Mouse (Mus musculus) stomach, embryonic 16.5 days (tissue): Measurements from ENCODE around the gene 4930522H14Rik. TPM values are rescaled to one million over a fixed set of nuclear protein-coding genes. Genes with fewer than 3 reads are reported as not detected.

Source experiments
- ATAC-seq: fragments of 200-750 bp; cut with Nextera tagmentation; 2 replicates; pipeline ENCODE4 v1.8.0; 2017; ENCODE audit warnings: moderate number of reproducible peaks, moderate TSS enrichment; ENCODE audit not compliant: insufficient read depth, low FRiP score
- H3K27ac ChIP-seq: fragments of 300-500 bp; sonication (generic); 2 replicates; pipeline ENCODE4 v1.5.1; 2014; ENCODE audit warnings: low read length
- H3K27me3 ChIP-seq: fragments of 300-500 bp; sonication (generic); 2 replicates; pipeline ENCODE4 v1.6.1; 2014; ENCODE audit warnings: low read length, control low read depth, mixed read lengths; ENCODE audit not compliant: control insufficient read depth, insufficient read depth
- H3K36me3 ChIP-seq: fragments of 300-500 bp; sonication (generic); 2 replicates; pipeline ENCODE4 v1.6.1; 2014; ENCODE audit warnings: low read length; ENCODE audit not compliant: control insufficient read depth, insufficient read depth
- H3K4me1 ChIP-seq: fragments of 300-500 bp; sonication (generic); 2 replicates; pipeline ENCODE4 v1.6.1; 2014; ENCODE audit warnings: low read length, control low read depth, mixed read lengths; ENCODE audit not compliant: control insufficient read depth, insufficient read depth
- H3K4me2 ChIP-seq: fragments of 300-500 bp; sonication (generic); 2 replicates; pipeline ENCODE4 v1.6.1; 2014; ENCODE audit warnings: low read depth, low read length, mixed read lengths
- H3K4me3 ChIP-seq: fragments of 300-500 bp; sonication (generic); replicated peaks from 2 replicates; pipeline ENCODE4 v1.5.1; 2014; ENCODE audit warnings: mild to moderate bottlenecking, low read length
- H3K9ac ChIP-seq: fragments of 300-500 bp; sonication (generic); 2 replicates; pipeline ENCODE4 v1.6.1; 2014; ENCODE audit warnings: low read length
- H3K9me3 ChIP-seq: fragments of 300-500 bp; sonication (generic); replicated peaks from 2 replicates; pipeline ENCODE4 v1.6.1; 2016; ENCODE audit warnings: low read length, control low read depth; ENCODE audit not compliant: control insufficient read depth
- WGBS: fragments of 180-500 bp; shearing (Covaris S2); extraction: QIAGEN DNeasy Blood & Tissue Kit; methylation state at CpG from one replicate; pipeline ENCODE4 v1.1.7; 2014; 5-methylcytosine and 5-hydroxymethylcytosine counted together
- polyA plus RNA-seq: library from polyadenylated mRNA; unstranded; fragments of >200 nt; fragmentation: Nextera tagmentation; extraction: Ambion mirVana; gene quantifications from 2 replicates; pipeline ENCODE4 v1.2.1, GENCODE M21; 2015

4930522H14Rik gene
- polyA plus RNA-seq, 1 experiment from 2014 or later, result not detected

DNA sequence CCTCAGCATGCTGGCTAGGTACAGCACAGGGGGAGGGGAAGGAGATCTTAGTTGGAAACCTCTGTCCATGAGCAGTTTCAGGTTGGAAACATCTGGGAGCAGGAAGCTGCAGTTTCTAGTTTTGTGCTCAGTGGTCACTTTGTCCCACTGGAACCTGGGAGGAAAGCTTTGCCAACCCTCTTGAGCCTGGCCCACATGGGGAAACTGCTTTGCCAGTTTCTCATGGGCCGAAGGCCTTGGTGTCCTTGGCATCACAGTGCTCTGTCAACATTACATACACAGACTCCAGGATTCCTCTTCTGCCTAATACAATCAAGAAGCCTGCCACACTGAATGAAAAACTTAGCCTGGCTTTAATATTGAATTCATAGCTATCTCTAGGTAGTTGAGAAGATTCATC lies 48.4 kb downstream of the 4930522H14Rik start:
- H3K4me2 ChIP-seq, result no peak overlapping the region
- no peaks in the 10 kb centered on the region for H3K36me3 ChIP-seq
- no peak overlapping the region for H3K9ac ChIP-seq
- H3K27me3 ChIP-seq, result no peaks in the 10 kb centered on the region
- H3K27ac ChIP-seq, result no peak overlapping the region
- no peak for ATAC-seq
- H3K4me1 ChIP-seq, result no peaks in the 10 kb centered on the region
- 83% methylated on average over 1 of the region's 1 CpGs for WGBS
- H3K4me3 ChIP-seq, result no peak overlapping the region
- H3K9me3 ChIP-seq, result no peaks in the 10 kb centered on the region

DNA sequence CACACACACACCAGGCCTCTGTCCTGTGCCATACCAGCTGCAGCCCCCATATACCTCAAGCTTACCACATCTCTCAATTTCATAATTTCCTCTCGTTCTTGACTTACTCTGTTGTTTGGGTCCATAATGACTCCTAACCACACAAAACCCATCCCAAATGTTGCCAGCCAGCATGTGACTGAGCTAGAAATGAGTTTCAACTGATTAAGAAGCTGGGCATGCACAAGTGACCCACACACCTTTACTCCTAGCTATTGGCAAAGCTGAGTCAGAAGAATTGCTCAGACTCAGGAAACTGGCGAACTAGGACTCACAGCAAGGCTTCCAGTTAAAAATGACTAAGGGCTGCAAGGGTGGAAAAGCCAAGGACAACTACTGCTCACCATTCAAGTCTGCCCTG lies 49.7 kb downstream of the 4930522H14Rik start:
- H3K9me3 ChIP-seq, result no peaks in the 10 kb centered on the region
- H3K4me1 ChIP-seq, result no peaks in the 10 kb centered on the region
- no peak overlapping the region for H3K27ac ChIP-seq
- no peaks in the 10 kb centered on the region for H3K36me3 ChIP-seq
- H3K4me2 ChIP-seq, result no peak overlapping the region
- H3K9ac ChIP-seq, result no peak overlapping the region
- ATAC-seq, result no peak
- H3K27me3 ChIP-seq, result no peaks in the 10 kb centered on the region
- no peak overlapping the region for H3K4me3 ChIP-seq
- 69% methylated on average over 2 of the region's 2 CpGs for WGBS

DNA sequence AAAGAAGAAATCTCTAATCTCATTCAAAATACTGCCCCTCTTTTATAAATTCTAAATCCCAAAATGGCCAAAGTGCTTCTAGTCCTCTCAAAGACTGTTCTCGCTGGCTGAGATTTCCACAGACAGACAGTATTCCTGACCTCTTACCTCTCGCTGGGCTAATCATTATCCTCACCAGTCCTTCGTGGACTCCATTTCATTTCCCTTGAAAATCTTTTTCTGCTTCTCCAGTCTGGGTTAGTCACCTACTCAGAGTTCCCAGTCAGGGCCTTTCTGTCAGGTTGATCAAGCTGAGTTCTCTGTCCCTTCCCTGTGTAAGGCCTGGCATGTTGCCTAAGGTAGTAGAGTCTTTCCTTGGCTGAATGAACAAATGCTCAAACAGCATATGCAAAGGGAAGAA lies 53.6 kb downstream of the 4930522H14Rik start:
- no peak for ATAC-seq
- WGBS, result 90% methylated on average over 3 of the region's 3 CpGs
- Histone ChIP-seq H3K4me3 (no peak overlapping the region), H3K9me3 (no peaks in the 10 kb centered on the region), H3K4me2 (no peak overlapping the region), H3K27me3 (no peaks in the 10 kb centered on the region), H3K27ac (no peak overlapping the region), H3K36me3 (0 out of 2 replicates have a peak, but pooled peaks cover 3% of the 10 kb centered on the region), H3K4me1 (peaks cover 7% of the 10 kb centered on the region; the same call in 1 of the 2 replicates), H3K9ac (no peak overlapping the region)

DNA sequence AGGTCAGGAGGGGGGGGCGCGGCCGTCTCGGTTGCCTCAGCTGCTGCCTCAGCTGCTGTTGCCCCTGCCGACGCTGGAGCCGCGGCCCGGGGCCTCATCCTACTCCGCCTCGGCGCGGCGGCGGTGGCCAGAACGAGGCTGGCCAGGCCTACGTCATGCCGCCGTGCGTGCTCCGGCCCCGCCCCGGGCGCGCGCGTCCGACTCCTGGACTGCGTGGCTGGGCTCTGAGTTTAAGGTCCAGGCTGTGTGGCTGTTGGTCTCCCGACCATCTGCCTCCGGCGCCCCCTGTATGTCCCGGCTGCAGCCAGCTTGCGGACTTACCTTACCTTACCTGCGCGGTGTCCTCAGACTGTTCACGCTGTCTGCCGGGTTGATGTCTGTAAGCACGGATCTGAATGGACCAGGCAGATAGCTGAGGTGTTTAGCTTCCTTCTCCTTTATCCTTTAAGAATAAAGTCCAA lies 54.5 kb downstream of the 4930522H14Rik start:
- H3K9ac ChIP-seq, result peak overlapping the region; percentile 100
- H3K4me2 ChIP-seq, result peak overlapping the region; percentile 69
- no peaks in the 10 kb centered on the region for H3K9me3 ChIP-seq
- H3K27me3 ChIP-seq, result no peaks in the 10 kb centered on the region
- WGBS, result under 1% methylated on average over 37 of the region's 39 CpGs
- H3K36me3 ChIP-seq, result 0 out of 2 replicates have a peak, but pooled peaks cover 5% of the 10 kb centered on the region
- peak overlapping the region; percentile 94 for H3K4me3 ChIP-seq
- ATAC-seq, result peak; percentile 99
- peak overlapping the region; percentile 91 for H3K27ac ChIP-seq
- peaks cover 13% of the 10 kb centered on the region for H3K4me1 ChIP-seq

DNA sequence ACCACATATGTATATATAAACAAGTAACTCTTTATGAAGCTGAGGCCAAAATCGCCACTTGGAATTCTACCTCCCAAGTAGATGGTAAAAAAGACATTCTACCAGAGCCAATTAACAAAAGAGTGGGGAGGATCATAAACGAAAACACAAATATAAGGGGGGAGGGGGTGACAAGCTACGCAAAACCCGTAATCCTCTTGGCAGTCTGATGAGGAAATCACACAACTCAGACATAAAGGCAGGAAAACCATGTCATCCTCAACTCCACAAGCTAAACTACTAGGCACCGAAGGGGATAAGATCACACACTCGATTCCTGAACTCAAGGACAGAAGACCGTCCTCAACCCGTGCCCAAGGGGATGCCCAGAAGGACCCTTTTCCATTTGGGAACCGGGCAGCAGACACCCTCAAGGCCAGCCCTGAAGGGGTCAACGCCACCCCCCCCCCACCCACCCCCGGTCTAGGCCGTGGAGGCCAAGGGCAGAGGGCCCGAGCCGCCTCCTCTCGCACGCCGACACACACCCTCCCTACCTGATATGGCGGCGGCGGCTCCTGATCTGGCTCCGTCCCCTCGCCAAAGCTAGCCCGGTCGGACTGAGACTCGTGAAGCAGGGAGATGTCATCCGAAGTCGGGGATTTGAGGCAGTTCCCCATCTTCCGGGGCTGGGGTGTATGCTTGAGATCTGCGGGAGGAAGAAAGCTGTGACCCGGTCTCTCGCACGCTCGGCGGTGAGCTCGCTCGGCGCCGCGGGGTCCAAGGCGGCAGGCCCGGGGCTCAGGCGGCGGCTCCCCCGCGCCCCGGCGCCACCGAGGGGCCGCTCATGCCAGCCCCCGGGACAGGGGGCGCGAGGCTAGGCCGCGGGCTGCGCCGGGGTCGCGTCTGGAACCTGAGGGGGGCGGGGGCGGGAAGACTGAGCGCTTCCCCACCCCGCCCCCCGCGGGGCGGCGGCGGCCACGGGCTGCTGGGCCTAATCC lies 55.2 kb downstream of the 4930522H14Rik start:
- Histone ChIP-seq H3K27me3 (no peaks in the 10 kb centered on the region), H3K4me1 (peaks cover 14% of the 10 kb centered on the region), H3K9ac (peak overlapping the region; percentile 100), H3K36me3 (0 out of 2 replicates have a peak, but pooled peaks cover 5% of the 10 kb centered on the region), H3K9me3 (no peaks in the 10 kb centered on the region), H3K4me2 (peak overlapping the region; percentile 69), H3K27ac (peak overlapping the region; percentile 91), H3K4me3 (peak overlapping the region; percentile 94)
- WGBS, result under 1% methylated on average over 59 of the region's 68 CpGs
- ATAC-seq, result peak; percentile 68

DNA sequence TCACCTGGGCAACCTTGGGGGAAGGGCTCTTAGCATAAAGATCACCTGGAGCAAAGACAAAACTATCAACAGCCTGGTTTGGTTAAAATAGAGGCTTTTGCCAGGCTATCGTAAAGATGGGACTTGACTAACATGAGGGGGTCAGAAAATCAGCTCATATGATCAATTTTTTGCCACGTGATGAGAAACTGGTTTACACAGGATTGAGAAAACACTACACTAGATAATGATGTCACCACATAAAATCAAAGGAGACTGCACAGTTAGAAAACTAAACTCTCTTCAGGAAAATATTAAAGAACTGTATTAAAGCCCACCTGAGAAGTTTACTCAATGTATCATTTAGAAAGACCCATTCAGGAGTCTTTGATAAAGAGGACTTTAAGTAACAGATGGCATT lies 56.0 kb downstream of the 4930522H14Rik start:
- no peaks in the 10 kb centered on the region for H3K9me3 ChIP-seq
- H3K4me1 ChIP-seq, result peaks cover 14% of the 10 kb centered on the region
- no peak overlapping the region for H3K27ac ChIP-seq
- H3K4me3 ChIP-seq, result peak overlapping the region; percentile 94
- H3K36me3 ChIP-seq, result 0 out of 2 replicates have a peak, but pooled peaks cover 5% of the 10 kb centered on the region
- H3K27me3 ChIP-seq, result no peaks in the 10 kb centered on the region
- H3K9ac ChIP-seq, result no peak overlapping the region
- WGBS, result 33% methylated on average over 2 of the region's 2 CpGs
- peak overlapping the region; percentile 69 for H3K4me2 ChIP-seq
- ATAC-seq, result no peak

DNA sequence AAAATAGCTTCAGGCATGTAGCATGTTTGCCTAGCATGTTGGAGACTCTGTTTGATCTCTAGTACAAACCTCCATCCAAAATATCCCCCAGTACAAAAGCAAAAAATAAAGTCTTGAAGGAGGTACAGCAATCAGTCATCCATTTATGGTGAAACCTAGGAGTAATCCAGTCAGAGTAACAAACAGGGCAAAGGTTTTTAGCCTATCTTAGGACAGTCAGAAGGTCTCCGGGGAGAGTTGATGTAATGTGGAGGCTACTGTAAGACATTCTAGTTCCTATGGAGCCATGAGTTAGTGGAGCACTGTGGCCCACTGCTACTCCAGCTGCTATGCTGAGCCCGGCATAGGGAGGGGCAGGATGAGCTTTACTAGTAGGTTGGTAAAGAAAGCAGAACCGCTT lies 58.5 kb downstream of the 4930522H14Rik start:
- 88% methylated on average over 3 of the region's 3 CpGs for WGBS
- no peak overlapping the region for H3K4me3 ChIP-seq
- H3K27me3 ChIP-seq, result no peaks in the 10 kb centered on the region
- no peaks in the 10 kb centered on the region for H3K9me3 ChIP-seq
- H3K4me1 ChIP-seq, result peaks cover 14% of the 10 kb centered on the region
- H3K9ac ChIP-seq, result no peak overlapping the region
- H3K27ac ChIP-seq, result no peak overlapping the region
- no peak overlapping the region for H3K4me2 ChIP-seq
- ATAC-seq, result no peak
- 0 out of 2 replicates have a peak, but pooled peaks cover 5% of the 10 kb centered on the region for H3K36me3 ChIP-seq

DNA sequence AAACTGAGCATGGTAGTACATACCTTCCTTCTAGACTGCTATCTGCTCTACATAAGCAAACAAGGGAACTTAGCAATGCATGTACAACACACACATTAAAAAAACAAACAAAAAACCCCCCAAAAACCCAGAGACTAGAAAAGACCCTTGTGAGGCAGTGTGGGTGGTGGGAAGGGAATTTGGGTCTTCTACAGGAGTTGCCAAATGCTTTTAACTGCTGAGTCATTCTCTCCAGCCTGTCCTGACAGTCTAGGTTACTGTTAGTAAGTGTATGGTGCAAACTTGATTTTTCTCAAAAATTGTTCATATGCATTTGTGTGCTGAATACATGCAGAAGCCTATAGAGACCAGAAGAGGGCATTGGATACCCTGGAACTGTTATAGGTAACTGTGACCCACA lies 59.5 kb downstream of the 4930522H14Rik start:
- Histone ChIP-seq H3K4me3 (no peak overlapping the region), H3K36me3 (0 out of 2 replicates have a peak, but pooled peaks cover 5% of the 10 kb centered on the region), H3K9me3 (no peaks in the 10 kb centered on the region), H3K27ac (no peak overlapping the region), H3K4me1 (peaks cover 14% of the 10 kb centered on the region), H3K9ac (no peak overlapping the region), H3K4me2 (no peak overlapping the region), H3K27me3 (no peaks in the 10 kb centered on the region)
- no peak for ATAC-seq

DNA sequence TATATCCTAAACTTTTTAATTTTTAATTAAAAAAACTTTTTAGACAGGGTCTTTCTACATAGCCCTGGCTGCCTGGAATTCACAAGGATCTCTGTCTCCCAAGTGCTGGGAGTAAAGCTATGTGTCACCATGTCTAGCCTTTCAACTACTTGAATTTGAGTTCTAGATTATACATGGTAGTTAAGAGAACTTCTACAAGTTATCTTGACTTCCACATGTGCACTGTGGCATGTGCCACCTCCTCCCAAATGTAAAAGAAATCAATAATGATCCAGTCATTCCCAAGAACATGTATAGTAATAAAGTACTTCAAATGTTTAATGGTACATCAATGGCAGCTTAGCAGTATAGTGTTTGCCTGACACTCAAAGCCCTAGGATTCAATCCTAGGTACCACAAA lies 63.4 kb downstream of the 4930522H14Rik start:
- no peaks in the 10 kb centered on the region for H3K27me3 ChIP-seq
- H3K4me2 ChIP-seq, result no peak overlapping the region
- peaks cover 10% of the 10 kb centered on the region; the same call in 1 of the 2 replicates for H3K4me1 ChIP-seq
- no peak for ATAC-seq
- 0 out of 2 replicates have a peak, but pooled peaks cover 5% of the 10 kb centered on the region for H3K36me3 ChIP-seq
- no peaks in the 10 kb centered on the region for H3K9me3 ChIP-seq
- no peak overlapping the region for H3K9ac ChIP-seq
- no peak overlapping the region for H3K27ac ChIP-seq
- no peak overlapping the region for H3K4me3 ChIP-seq
